Mouse (Mus musculus) stomach, postnatal 0 days (tissue): ENCODE data around the gene Nudt17.

Source experiments
- CTCF ChIP-seq: IDR thresholded peaks from 2 replicates; pipeline ENCODE4 v1.5.1; 2016; ENCODE audit warnings: antibody characterized with exemption, low read depth, mild to moderate bottlenecking, moderate library complexity
- EP300 ChIP-seq: optimal IDR thresholded peaks from 2 replicates; pipeline ENCODE3; 2016; ENCODE audit warnings: antibody characterized with exemption

- TF ChIP-seq CTCF (peak; percentile 58), EP300 (no peak)
Observed at GRCm38 (mm10) chr3:96737995-96738394, 29.6 kb upstream of the Nudt17 start.
